Mouse (Mus musculus): ENCODE data around the gene Mrpl21. TPM values are rescaled to one million over a fixed set of nuclear protein-coding genes. Genes with fewer than 3 reads are reported as not detected.

Mrpl21 gene
- polyA plus RNA-seq, 1 experiment from 2014 or later = 112 TPM

GRCm38 (mm10) chr19:3304017-3304416 is 21.3 kb downstream of the Mrpl21 start:
- Histone ChIP-seq H3K27me3 (ENCODE audit: control insufficient read depth, insufficient read depth, low read length) (no peaks in the 10 kb centered on the region), H3K4me3 (ENCODE audit: control insufficient read depth in 1 of 2, insufficient read depth in 1 of 2, low read depth in 1 of 2, low read length in 2 of 2) (no peak overlapping the region), H3K4me2 (ENCODE audit: low read length) (no peak overlapping the region), H3K27ac (replicated peaks in 1 of 2; ENCODE audit: control insufficient read depth in 1 of 2, insufficient read depth in 1 of 2, low read depth in 2 of 2, low read length in 2 of 2) (no peak overlapping the region), H3K9ac (ENCODE audit: low read length) (no peak overlapping the region), H3K36me3 (ENCODE audit: control insufficient read depth, insufficient read depth, low read length) (no peaks in the 10 kb centered on the region), H3K9me3 (ENCODE audit: control insufficient read depth, low read length) (no peaks in the 10 kb centered on the region), H3K4me1 (ENCODE audit: control insufficient read depth in 2 of 2, insufficient read depth in 2 of 2, low read length in 2 of 2) (no peaks in the 10 kb centered on the region)
- ATAC-seq (ENCODE audit: insufficient number of reproducible peaks, insufficient read depth, low FRiP score, low read depth) = no peak
- 69% methylated on average over 4 of the region's 4 CpGs for WGBS

- 0 out of 2 replicates have a peak, but pooled peaks cover 3% of the 10 kb centered on the region for H3K9me3 ChIP-seq (ENCODE audit: control insufficient read depth, low read length)
- ATAC-seq (ENCODE audit: insufficient number of reproducible peaks, insufficient read depth, low FRiP score, low read depth) = no peak
- no peak overlapping the region for H3K4me2 ChIP-seq (ENCODE audit: low read length)
- H3K36me3 ChIP-seq (ENCODE audit: control insufficient read depth, insufficient read depth, low read length) = no peaks in the 10 kb centered on the region
- no peak overlapping the region for H3K9ac ChIP-seq (ENCODE audit: low read length)
- WGBS = 46% methylated on average over 16 of the region's 16 CpGs
- H3K27me3 ChIP-seq (ENCODE audit: control insufficient read depth, insufficient read depth, low read length) = no peaks in the 10 kb centered on the region
- no peak overlapping the region for H3K27ac ChIP-seq (replicated peaks in 1 of 2; ENCODE audit: control insufficient read depth in 1 of 2, insufficient read depth in 1 of 2, low read depth in 2 of 2, low read length in 2 of 2)
- no peaks in the 10 kb centered on the region for H3K4me1 ChIP-seq (ENCODE audit: control insufficient read depth in 2 of 2, insufficient read depth in 2 of 2, low read length in 2 of 2)
- no peak overlapping the region for H3K4me3 ChIP-seq (ENCODE audit: control insufficient read depth in 1 of 2, insufficient read depth in 1 of 2, low read depth in 1 of 2, low read length in 2 of 2)
Observed at GRCm38 (mm10) chr19:3307175-3307949, 24.7 kb downstream of the Mrpl21 start.

- no peak for ATAC-seq (ENCODE audit: insufficient number of reproducible peaks, insufficient read depth, low FRiP score, low read depth)
- WGBS = 69% methylated on average over 2 of the region's 2 CpGs
- H3K9ac ChIP-seq (ENCODE audit: low read length) = no peak overlapping the region
Observed at GRCm38 (mm10) chr19:3319341-3319740, 36.6 kb downstream of the Mrpl21 start.

GRCm38 (mm10) chr19:3320086-3320485 is 37.4 kb downstream of the Mrpl21 start:
- Histone ChIP-seq H3K4me3 (ENCODE audit: control insufficient read depth in 1 of 2, insufficient read depth in 1 of 2, low read depth in 1 of 2, low read length in 2 of 2) (no peak overlapping the region), H3K27me3 (ENCODE audit: control insufficient read depth, insufficient read depth, low read length) (no peaks in the 10 kb centered on the region), H3K4me1 (ENCODE audit: control insufficient read depth in 2 of 2, insufficient read depth in 2 of 2, low read length in 2 of 2) (peaks cover 15% of the 10 kb centered on the region in 2 experiments), H3K4me2 (ENCODE audit: low read length) (no peak overlapping the region), H3K9me3 (ENCODE audit: control insufficient read depth, low read length) (no peaks in the 10 kb centered on the region), H3K27ac (replicated peaks in 1 of 2; ENCODE audit: control insufficient read depth in 1 of 2, insufficient read depth in 1 of 2, low read depth in 2 of 2, low read length in 2 of 2) (no peak overlapping the region), H3K36me3 (ENCODE audit: control insufficient read depth, insufficient read depth, low read length) (no peaks in the 10 kb centered on the region), H3K9ac (ENCODE audit: low read length) (no peak overlapping the region)
- ATAC-seq (ENCODE audit: insufficient number of reproducible peaks, insufficient read depth, low FRiP score, low read depth) = no peak
- 70% methylated on average over 7 of the region's 7 CpGs for WGBS

More at GRCm38 (mm10) chr19:3319341-3319740, 36.6 kb downstream of the Mrpl21 start:
- Histone ChIP-seq H3K4me2 (ENCODE audit: low read length) (no peak overlapping the region), H3K36me3 (ENCODE audit: control insufficient read depth, insufficient read depth, low read length) (no peaks in the 10 kb centered on the region), H3K4me3 (ENCODE audit: control insufficient read depth in 1 of 2, insufficient read depth in 1 of 2, low read depth in 1 of 2, low read length in 2 of 2) (no peak overlapping the region), H3K27ac (replicated peaks in 1 of 2; ENCODE audit: control insufficient read depth in 1 of 2, insufficient read depth in 1 of 2, low read depth in 2 of 2, low read length in 2 of 2) (no peak overlapping the region), H3K4me1 (ENCODE audit: control insufficient read depth in 2 of 2, insufficient read depth in 2 of 2, low read length in 2 of 2) (peaks cover 10 to 11% of the 10 kb centered on the region in 2 experiments), H3K27me3 (ENCODE audit: control insufficient read depth, insufficient read depth, low read length) (no peaks in the 10 kb centered on the region), H3K9me3 (ENCODE audit: control insufficient read depth, low read length) (no peaks in the 10 kb centered on the region)

- Histone ChIP-seq H3K9ac (ENCODE audit: low read length) (no peak overlapping the region), H3K27me3 (ENCODE audit: control insufficient read depth, insufficient read depth, low read length) (no peaks in the 10 kb centered on the region), H3K4me1 (ENCODE audit: control insufficient read depth in 2 of 2, insufficient read depth in 2 of 2, low read length in 2 of 2) (peaks cover 17% of the 10 kb centered on the region in 2 experiments), H3K4me2 (ENCODE audit: low read length) (no peak overlapping the region), H3K27ac (replicated peaks in 1 of 2; ENCODE audit: control insufficient read depth in 1 of 2, insufficient read depth in 1 of 2, low read depth in 2 of 2, low read length in 2 of 2) (no peak overlapping the region), H3K9me3 (ENCODE audit: control insufficient read depth, low read length) (no peaks in the 10 kb centered on the region), H3K4me3 (ENCODE audit: control insufficient read depth in 1 of 2, insufficient read depth in 1 of 2, low read depth in 1 of 2, low read length in 2 of 2) (no peak overlapping the region), H3K36me3 (ENCODE audit: control insufficient read depth, insufficient read depth, low read length) (no peaks in the 10 kb centered on the region)
- ATAC-seq (ENCODE audit: insufficient number of reproducible peaks, insufficient read depth, low FRiP score, low read depth) = no peak
- WGBS = 75% methylated on average over 3 of the region's 3 CpGs
Observed at GRCm38 (mm10) chr19:3320801-3321200, 38.1 kb downstream of the Mrpl21 start.

- Histone ChIP-seq H3K4me3 (ENCODE audit: control insufficient read depth in 1 of 2, insufficient read depth in 1 of 2, low read depth in 1 of 2, low read length in 2 of 2) (peak overlapping the region; percentile 73 to 83), H3K4me1 (ENCODE audit: control insufficient read depth in 2 of 2, insufficient read depth in 2 of 2, low read length in 2 of 2) (peaks cover 25% of the 10 kb centered on the region in 2 experiments), H3K9me3 (ENCODE audit: control insufficient read depth, low read length) (no peaks in the 10 kb centered on the region), H3K36me3 (ENCODE audit: control insufficient read depth, insufficient read depth, low read length) (no peaks in the 10 kb centered on the region), H3K4me2 (ENCODE audit: low read length) (peak overlapping the region; percentile 99), H3K27ac (replicated peaks in 1 of 2; ENCODE audit: control insufficient read depth in 1 of 2, insufficient read depth in 1 of 2, low read depth in 2 of 2, low read length in 2 of 2) (peak overlapping the region; percentile 18 to 98; a peak in 3 of 4 replicates), H3K27me3 (ENCODE audit: control insufficient read depth, insufficient read depth, low read length) (no peaks in the 10 kb centered on the region), H3K9ac (ENCODE audit: low read length) (peak overlapping the region; percentile 87)
- 3% methylated on average over 11 of the region's 11 CpGs for WGBS
- ATAC-seq (ENCODE audit: insufficient number of reproducible peaks, insufficient read depth, low FRiP score, low read depth) = 0 out of 2 replicates have a peak, but pooled peaks have one; percentile 11
Observed at GRCm38 (mm10) chr19:3321617-3322016, 38.9 kb downstream of the Mrpl21 start.

GRCm38 (mm10) chr19:3322261-3322969 is 39.7 kb downstream of the Mrpl21 start, which contains the start of gene Cpt1a:
Gene Cpt1a (plus strand): TSS chr19:3322334.
- peak within 1 kb of the TSS; percentile 87 for H3K9ac ChIP-seq (ENCODE audit: low read length)
- H3K4me1 ChIP-seq (ENCODE audit: control insufficient read depth in 2 of 2, insufficient read depth in 2 of 2, low read length in 2 of 2) = peaks cover 25 to 28% of the 10 kb centered on the region in 2 experiments
- H3K27ac ChIP-seq (replicated peaks in 1 of 2; ENCODE audit: control insufficient read depth in 1 of 2, insufficient read depth in 1 of 2, low read depth in 2 of 2, low read length in 2 of 2) = peak within 1 kb of the TSS; percentile 34 to 98
- no peaks in the 10 kb centered on the region for H3K27me3 ChIP-seq (ENCODE audit: control insufficient read depth, insufficient read depth, low read length)
- H3K4me2 ChIP-seq (ENCODE audit: low read length) = peak within 1 kb of the TSS; percentile 99
- 0 out of 2 replicates have a peak, but pooled peaks have one; percentile 27 for ATAC-seq (ENCODE audit: insufficient number of reproducible peaks, insufficient read depth, low FRiP score, low read depth)
- no peaks in the 10 kb centered on the region for H3K36me3 ChIP-seq (ENCODE audit: control insufficient read depth, insufficient read depth, low read length)
- H3K9me3 ChIP-seq (ENCODE audit: control insufficient read depth, low read length) = no peaks in the 10 kb centered on the region
- H3K4me3 ChIP-seq (ENCODE audit: control insufficient read depth in 1 of 2, insufficient read depth in 1 of 2, low read depth in 1 of 2, low read length in 2 of 2) = peak within 1 kb of the TSS; percentile 73 to 83
- WGBS = 3% methylated on average over 26 of the region's 26 CpGs
